Mouse (Mus musculus) limb, embryonic 13.5 days (tissue): ENCODE data around the gene Bcat2. TPM values are rescaled to one million over a fixed set of nuclear protein-coding genes. Genes with fewer than 3 reads are reported as not detected.

Source experiments
- ATAC-seq: fragments of 200-750 bp; cut with Nextera tagmentation; 2 replicates; pipeline ENCODE4 v1.8.0; 2017; ENCODE audit warnings: low read depth, moderate number of reproducible peaks, moderate TSS enrichment; ENCODE audit not compliant: low FRiP score
- H3K27ac ChIP-seq: fragments of 300-500 bp; sonication (generic); 2 replicates; pipeline ENCODE4 v1.5.1; 2015; ENCODE audit warnings: inconsistent platforms, mild to moderate bottlenecking, moderate library complexity
- H3K27me3 ChIP-seq: fragments of 300-500 bp; sonication (generic); 2 replicates; pipeline ENCODE4 v1.6.1; 2015; ENCODE audit warnings: mild to moderate bottlenecking, inconsistent platforms
- H3K36me3 ChIP-seq: fragments of 300-500 bp; sonication (generic); 2 replicates; pipeline ENCODE4 v1.6.1; 2015; ENCODE audit warnings: inconsistent platforms, mild to moderate bottlenecking, moderate library complexity
- H3K4me1 ChIP-seq: fragments of 300-500 bp; sonication (generic); 2 replicates; pipeline ENCODE4 v1.6.1; 2015; ENCODE audit warnings: inconsistent platforms
- H3K4me2 ChIP-seq: fragments of 300-500 bp; sonication (generic); replicated peaks from 2 replicates; pipeline ENCODE4 v1.6.1; 2015; ENCODE audit warnings: inconsistent platforms, mild to moderate bottlenecking, moderate library complexity
- H3K4me3 ChIP-seq: fragments of 300-500 bp; sonication (generic); 2 replicates; pipeline ENCODE4 v1.5.1; 2015; ENCODE audit warnings: moderate library complexity, mild to moderate bottlenecking, inconsistent platforms
- H3K9ac ChIP-seq: fragments of 300-500 bp; sonication (generic); 2 replicates; pipeline ENCODE4 v1.6.1; 2015; ENCODE audit warnings: mild to moderate bottlenecking, inconsistent platforms
- H3K9me3 ChIP-seq: fragments of 300-500 bp; sonication (generic); 2 replicates; pipeline ENCODE4 v1.6.1; 2016; ENCODE audit warnings: inconsistent platforms
- WGBS: fragments of 180-500 bp; shearing (Covaris S2); methylation state at CpG from one replicate; pipeline ENCODE4 v1.1.7; 2015; 5-methylcytosine and 5-hydroxymethylcytosine counted together
- polyA plus RNA-seq: library from polyadenylated mRNA; unstranded; fragments of >200 nt; fragmentation: Nextera tagmentation; extraction: Ambion mirVana; gene quantifications from 2 replicates; pipeline ENCODE4 v1.2.1, GENCODE M21; 2015

Bcat2 gene
- polyA plus RNA-seq, 1 experiment from 2014 or later: 59.5 TPM

- Histone ChIP-seq H3K4me3 (no peak overlapping the region), H3K4me1 (peaks cover 22% of the 10 kb centered on the region), H3K36me3 (peaks cover 2% of the 10 kb centered on the region; the same call in 1 of the 2 replicates), H3K4me2 (peak overlapping the region; percentile 9; the same call in 1 of the 2 replicates), H3K27me3 (no peaks in the 10 kb centered on the region), H3K27ac (no peak overlapping the region; the same call in 1 of the 2 replicates), H3K9me3 (no peaks in the 10 kb centered on the region), H3K9ac (no peak overlapping the region)
- ATAC-seq: no peak
- 15% methylated on average over 6 of the region's 6 CpGs for WGBS
Observed at GRCm38 (mm10) chr7:45529461-45529860, 40.5 kb upstream of the Bcat2 start.

DNA sequence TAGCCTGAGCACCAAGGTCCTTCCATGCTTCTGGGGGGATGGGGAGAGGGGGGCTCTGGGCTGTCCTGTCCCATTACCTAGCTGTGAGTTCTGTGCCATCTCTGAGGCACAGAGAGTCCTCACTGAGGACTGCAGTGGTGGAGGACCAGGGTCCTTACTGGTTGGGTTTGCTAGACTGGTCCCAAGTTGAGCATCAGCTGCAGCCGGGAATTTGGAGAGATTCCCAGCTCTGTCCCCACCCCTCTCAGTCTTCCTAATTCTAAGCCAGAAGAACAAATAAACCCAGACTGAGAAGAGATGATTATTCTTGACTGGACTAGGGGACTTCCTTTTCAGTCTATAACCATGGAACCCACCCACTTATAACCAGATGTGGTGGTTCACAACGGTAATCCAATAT lies 39.3 kb upstream of the Bcat2 start:
- ATAC-seq: no peak
- Histone ChIP-seq H3K27ac (peak overlapping the region; percentile 28; the same call in 1 of the 2 replicates), H3K36me3 (no peaks in the 10 kb centered on the region), H3K4me1 (peaks cover 12% of the 10 kb centered on the region), H3K4me2 (peak overlapping the region; percentile 32), H3K9me3 (no peaks in the 10 kb centered on the region), H3K4me3 (no peak overlapping the region), H3K27me3 (no peaks in the 10 kb centered on the region), H3K9ac (0 out of 2 replicates have a peak overlapping the region, but pooled peaks have one; percentile 19)
- 80% methylated on average over 2 of the region's 2 CpGs for WGBS

DNA sequence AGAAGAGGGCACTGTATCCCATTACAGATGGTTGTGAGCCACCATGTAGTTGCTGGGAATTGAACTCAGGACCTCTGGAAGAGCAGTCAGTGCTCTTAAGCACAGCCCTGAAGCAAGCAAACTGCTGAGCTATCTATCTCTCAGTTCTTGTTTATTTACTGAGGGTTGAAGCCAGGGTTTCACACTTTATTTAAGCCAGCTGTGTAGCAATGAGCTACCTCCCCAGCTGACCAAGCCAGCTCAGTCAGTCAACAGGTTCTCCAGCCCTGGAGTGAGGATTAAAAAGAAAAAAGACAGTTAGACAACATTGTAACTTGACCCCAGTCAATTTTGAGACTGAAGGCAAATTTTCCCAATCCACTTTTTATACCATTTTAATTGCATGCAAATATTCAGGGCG lies 34.3 kb upstream of the Bcat2 start:
- Histone ChIP-seq H3K27ac (no peak overlapping the region), H3K9me3 (no peaks in the 10 kb centered on the region)
- ATAC-seq: no peak

DNA sequence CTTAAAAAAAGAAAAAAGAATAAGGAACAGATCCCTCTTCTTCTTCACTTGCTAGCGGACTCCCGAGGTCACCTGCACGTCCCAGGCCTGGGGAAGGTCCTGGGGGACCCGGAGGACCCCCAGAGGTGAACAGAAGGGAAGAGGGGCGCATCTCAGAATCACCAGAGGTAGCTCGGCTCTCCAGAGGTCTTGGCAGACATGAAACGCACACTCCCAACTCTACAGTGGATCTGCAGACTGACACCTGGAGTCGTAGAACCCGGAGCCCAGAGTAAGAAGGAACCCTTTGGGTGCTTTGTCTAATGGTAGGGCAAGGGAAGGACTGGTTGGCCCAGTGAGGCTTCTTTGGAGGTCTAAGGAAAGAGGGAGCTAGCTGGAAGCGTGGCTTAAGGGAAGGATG lies 32.4 kb upstream of the Bcat2 start:
- Histone ChIP-seq H3K4me1 (peaks cover 10% of the 10 kb centered on the region), H3K4me2 (peak overlapping the region; percentile 88), H3K27me3 (no peaks in the 10 kb centered on the region), H3K36me3 (no peaks in the 10 kb centered on the region), H3K9ac (peak overlapping the region; percentile 59), H3K4me3 (peak overlapping the region; percentile 53), H3K27ac (no peak overlapping the region), H3K9me3 (no peaks in the 10 kb centered on the region)
- WGBS: 81% methylated on average over 10 of the region's 10 CpGs
- ATAC-seq: no peak

More for the DNA sequence above, 34.3 kb upstream of the Bcat2 start:
- WGBS: 80% methylated on average over 1 of the region's 1 CpGs
- H3K36me3 ChIP-seq: no peaks in the 10 kb centered on the region
- H3K4me3 ChIP-seq: no peak overlapping the region
- no peak overlapping the region for H3K9ac ChIP-seq
- H3K27me3 ChIP-seq: no peaks in the 10 kb centered on the region
- H3K4me1 ChIP-seq: peaks cover 11% of the 10 kb centered on the region
- H3K4me2 ChIP-seq: no peak overlapping the region

- WGBS: 2% methylated on average over 26 of the region's 29 CpGs
- Histone ChIP-seq H3K36me3 (no peaks in the 10 kb centered on the region), H3K4me1 (peaks cover 10% of the 10 kb centered on the region), H3K4me2 (peak overlapping the region; percentile 88), H3K27me3 (no peaks in the 10 kb centered on the region), H3K9ac (peak overlapping the region; percentile 59), H3K9me3 (no peaks in the 10 kb centered on the region), H3K27ac (no peak overlapping the region; the same call in 1 of the 2 replicates), H3K4me3 (peak overlapping the region; percentile 53)
- peak; percentile 79 for ATAC-seq
Observed at GRCm38 (mm10) chr7:45538163-45539041, 31.6 kb upstream of the Bcat2 start.

DNA sequence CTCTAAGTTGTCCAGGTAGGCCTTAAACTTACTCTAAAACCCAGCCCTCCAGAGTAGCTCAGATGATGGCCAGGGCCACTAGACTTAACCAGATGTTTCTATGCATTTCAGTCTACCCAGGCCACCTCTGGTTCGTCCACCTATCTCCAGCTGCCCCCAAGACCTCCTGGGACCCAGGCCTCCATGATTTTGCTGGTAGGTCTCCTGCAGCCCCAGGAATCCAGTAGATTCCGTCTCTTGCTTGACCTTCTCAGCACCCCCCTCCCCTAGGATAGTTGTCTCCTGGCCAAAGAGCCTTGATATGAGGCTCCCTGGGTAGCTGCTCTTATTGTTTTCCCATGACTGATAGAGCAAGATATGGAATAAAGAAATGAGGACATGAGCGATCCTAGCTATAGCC lies 30.9 kb upstream of the Bcat2 start:
- Histone ChIP-seq H3K27ac (no peak overlapping the region; the same call in 1 of the 2 replicates), H3K27me3 (no peaks in the 10 kb centered on the region), H3K36me3 (no peaks in the 10 kb centered on the region), H3K9ac (no peak overlapping the region), H3K4me2 (peak overlapping the region; percentile 88; the same call in 1 of the 2 replicates), H3K4me1 (peaks cover 10% of the 10 kb centered on the region), H3K4me3 (no peak overlapping the region), H3K9me3 (no peaks in the 10 kb centered on the region)
- ATAC-seq: no peak
- 79% methylated on average over 3 of the region's 3 CpGs for WGBS

- WGBS: 39% methylated on average over 2 of the region's 2 CpGs
- no peak overlapping the region for H3K27ac ChIP-seq
- no peak for ATAC-seq
- H3K9me3 ChIP-seq: no peaks in the 10 kb centered on the region
- no peak overlapping the region for H3K9ac ChIP-seq
- no peak overlapping the region for H3K4me2 ChIP-seq
- no peaks in the 10 kb centered on the region for H3K36me3 ChIP-seq
- no peaks in the 10 kb centered on the region for H3K27me3 ChIP-seq
- peaks cover 10% of the 10 kb centered on the region for H3K4me1 ChIP-seq
- no peak overlapping the region for H3K4me3 ChIP-seq
Observed at GRCm38 (mm10) chr7:45540213-45540612, 29.7 kb upstream of the Bcat2 start.

GRCm38 (mm10) chr7:45544525-45544924 lies 25.4 kb upstream of the Bcat2 start:
- no peak overlapping the region for H3K4me3 ChIP-seq
- H3K27ac ChIP-seq: no peak overlapping the region
- H3K36me3 ChIP-seq: no peaks in the 10 kb centered on the region
- 97% methylated on average over 1 of the region's 1 CpGs for WGBS
- no peak overlapping the region for H3K4me2 ChIP-seq
- no peaks in the 10 kb centered on the region for H3K9me3 ChIP-seq
- H3K27me3 ChIP-seq: no peaks in the 10 kb centered on the region
- H3K9ac ChIP-seq: no peak overlapping the region
- no peak for ATAC-seq
- H3K4me1 ChIP-seq: no peaks in the 10 kb centered on the region

DNA sequence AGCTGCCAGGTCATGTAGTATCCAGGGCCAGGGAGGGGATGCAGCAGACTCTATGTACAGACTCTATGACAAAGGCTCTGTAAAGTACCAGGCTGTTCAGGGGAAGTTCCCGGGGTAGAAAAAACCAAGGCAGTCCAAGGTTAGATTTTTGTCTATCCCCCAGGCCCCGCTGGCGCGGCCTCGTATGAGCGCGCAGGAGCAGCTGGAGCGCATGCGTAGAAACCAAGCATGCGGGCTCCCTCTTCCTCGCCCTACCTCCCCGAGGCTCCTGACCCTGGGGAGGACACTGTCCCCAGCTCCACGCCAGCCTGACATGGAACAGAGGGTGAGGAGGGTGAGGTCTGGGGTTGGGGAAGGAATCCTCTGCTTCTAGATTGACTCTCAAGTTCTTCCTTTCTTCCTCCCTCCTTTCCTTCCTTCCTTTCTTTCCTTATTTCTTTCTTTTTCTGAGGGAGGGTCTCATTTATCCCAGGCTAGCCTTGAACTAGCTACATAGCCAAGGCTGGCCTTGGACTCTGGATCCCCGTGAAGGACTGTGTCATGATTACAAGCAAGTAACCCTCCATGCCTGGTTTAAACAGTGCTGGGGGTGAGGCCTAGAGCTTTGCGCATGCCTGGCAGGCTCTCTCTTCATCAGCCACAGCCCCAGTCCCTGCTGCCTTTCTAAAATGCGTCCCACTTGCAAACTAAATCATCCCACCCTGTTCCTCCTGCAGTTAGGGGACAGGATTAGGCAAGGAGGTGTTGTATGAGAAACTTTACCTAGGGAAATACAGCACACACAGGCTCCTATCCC lies 20.1 kb upstream of the Bcat2 start:
- H3K4me3 ChIP-seq: no peak overlapping the region

GRCm38 (mm10) chr7:45550821-45551511 lies 19.0 kb upstream of the Bcat2 start:
- ATAC-seq: no peak
- H3K27ac ChIP-seq: no peak overlapping the region

More for the DNA sequence above, 20.1 kb upstream of the Bcat2 start:
- no peaks in the 10 kb centered on the region for H3K27me3 ChIP-seq
- H3K4me1 ChIP-seq: no peaks in the 10 kb centered on the region
- 87% methylated on average over 16 of the region's 16 CpGs for WGBS
- H3K27ac ChIP-seq: no peak overlapping the region
- H3K4me2 ChIP-seq: no peak overlapping the region
- no peaks in the 10 kb centered on the region for H3K36me3 ChIP-seq
- no peaks in the 10 kb centered on the region for H3K9me3 ChIP-seq
- peak overlapping the region; percentile 8; the same call in 1 of the 2 replicates for H3K9ac ChIP-seq
- no peak for ATAC-seq

DNA sequence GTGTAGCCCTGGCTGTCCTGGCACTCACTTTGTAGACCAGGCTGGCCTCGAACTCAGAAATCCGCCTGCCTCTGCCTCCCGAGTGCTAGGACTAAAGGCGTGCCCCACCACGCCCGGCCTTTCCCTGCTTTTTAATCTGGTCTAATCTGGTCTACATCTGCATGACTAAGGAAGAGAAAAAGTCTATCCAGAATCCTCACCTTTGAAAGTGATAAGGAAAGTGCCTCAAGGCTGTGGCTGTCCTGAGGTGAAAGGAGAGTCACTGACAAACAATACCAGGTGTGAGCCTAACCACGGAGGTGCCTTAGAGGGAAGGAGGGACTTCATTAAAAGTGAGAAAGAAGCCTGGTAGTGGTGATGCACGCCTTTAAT lies 18.5 kb upstream of the Bcat2 start:
- no peaks in the 10 kb centered on the region for H3K36me3 ChIP-seq
- H3K9ac ChIP-seq: no peak overlapping the region
- no peaks in the 10 kb centered on the region for H3K9me3 ChIP-seq
- ATAC-seq: no peak
- no peak overlapping the region for H3K4me3 ChIP-seq
- H3K4me1 ChIP-seq: no peaks in the 10 kb centered on the region
- H3K27me3 ChIP-seq: no peaks in the 10 kb centered on the region
- WGBS: 80% methylated on average over 8 of the region's 8 CpGs
- no peak overlapping the region for H3K27ac ChIP-seq
- no peak overlapping the region for H3K4me2 ChIP-seq

More at GRCm38 (mm10) chr7:45550821-45551511, 19.0 kb upstream of the Bcat2 start:
- no peaks in the 10 kb centered on the region for H3K9me3 ChIP-seq
- no peak overlapping the region for H3K4me3 ChIP-seq
- H3K4me1 ChIP-seq: no peaks in the 10 kb centered on the region
- no peak overlapping the region for H3K9ac ChIP-seq
- 78% methylated on average over 11 of the region's 11 CpGs for WGBS
- H3K4me2 ChIP-seq: no peak overlapping the region
- H3K36me3 ChIP-seq: no peaks in the 10 kb centered on the region
- H3K27me3 ChIP-seq: no peaks in the 10 kb centered on the region
